Mouse (Mus musculus) embryo, embryonic 9.5 days (tissue): ENCODE data around the gene Dennd1a.
"Not testable (repeated sequence)": the region's sequence is repeated elsewhere in the genome, so short reads cannot be mapped to it uniquely, and the experiment has no call there.

Source experiments
- DNase-seq: peaks from one replicate; pipeline ENCODE4 v3.0.0-alpha.2; 2017; ENCODE audit errors: extremely low spot score

Dennd1a gene

DNA sequence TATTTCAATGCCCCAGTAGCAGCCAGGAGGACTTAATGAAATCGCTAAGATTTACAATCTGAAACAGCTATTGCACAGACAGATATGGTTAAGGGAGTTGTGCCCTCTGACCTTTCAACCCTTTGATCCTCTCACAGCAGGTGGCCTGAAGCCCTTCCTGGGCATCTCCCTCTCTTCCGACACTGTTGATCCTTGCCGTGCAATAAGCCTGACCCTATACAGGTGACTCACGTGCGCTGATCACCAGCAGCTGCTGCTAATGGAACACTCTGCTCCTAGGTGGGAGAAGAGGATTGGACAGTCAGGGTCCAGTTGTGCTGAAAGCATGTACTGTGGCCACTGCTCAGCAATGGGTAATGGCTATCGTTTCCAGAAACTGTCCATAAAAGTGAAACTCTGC lies 314.6 kb downstream of the Dennd1a start:
- DNase-seq, result no peak

GRCm38 (mm10) chr2:37971726-37972125 lies 315.5 kb downstream of the Dennd1a start:
- no peak for DNase-seq

GRCm38 (mm10) chr2:37969713-37970485 lies 317.3 kb downstream of the Dennd1a start:
- DNase-seq, result peak; percentile 30

- no peak for DNase-seq
Observed at GRCm38 (mm10) chr2:37964534-37964933, 322.7 kb downstream of the Dennd1a start.

GRCm38 (mm10) chr2:37963362-37963761 lies 323.8 kb downstream of the Dennd1a start:
- DNase-seq, result no peak

DNA sequence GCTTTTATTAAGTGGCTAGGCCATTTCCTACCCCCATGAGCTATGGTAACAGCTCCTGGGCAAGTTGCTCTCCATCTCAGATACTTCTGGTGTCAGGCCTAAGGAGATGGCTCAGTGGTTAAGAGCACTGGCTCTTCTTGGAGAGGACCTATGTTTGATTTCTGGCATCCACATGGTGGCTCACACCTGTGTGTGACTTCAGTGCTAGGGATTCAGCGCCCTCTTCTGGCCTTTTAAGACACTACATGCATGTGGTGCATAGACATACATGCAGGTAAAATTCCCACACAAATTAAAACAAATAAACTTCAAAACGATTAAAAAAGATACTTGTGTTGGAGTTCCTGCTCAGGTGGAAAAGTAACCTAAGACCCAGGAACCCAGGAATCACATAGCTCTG lies 338.8 kb downstream of the Dennd1a start:
- DNase-seq, result no peak

DNA sequence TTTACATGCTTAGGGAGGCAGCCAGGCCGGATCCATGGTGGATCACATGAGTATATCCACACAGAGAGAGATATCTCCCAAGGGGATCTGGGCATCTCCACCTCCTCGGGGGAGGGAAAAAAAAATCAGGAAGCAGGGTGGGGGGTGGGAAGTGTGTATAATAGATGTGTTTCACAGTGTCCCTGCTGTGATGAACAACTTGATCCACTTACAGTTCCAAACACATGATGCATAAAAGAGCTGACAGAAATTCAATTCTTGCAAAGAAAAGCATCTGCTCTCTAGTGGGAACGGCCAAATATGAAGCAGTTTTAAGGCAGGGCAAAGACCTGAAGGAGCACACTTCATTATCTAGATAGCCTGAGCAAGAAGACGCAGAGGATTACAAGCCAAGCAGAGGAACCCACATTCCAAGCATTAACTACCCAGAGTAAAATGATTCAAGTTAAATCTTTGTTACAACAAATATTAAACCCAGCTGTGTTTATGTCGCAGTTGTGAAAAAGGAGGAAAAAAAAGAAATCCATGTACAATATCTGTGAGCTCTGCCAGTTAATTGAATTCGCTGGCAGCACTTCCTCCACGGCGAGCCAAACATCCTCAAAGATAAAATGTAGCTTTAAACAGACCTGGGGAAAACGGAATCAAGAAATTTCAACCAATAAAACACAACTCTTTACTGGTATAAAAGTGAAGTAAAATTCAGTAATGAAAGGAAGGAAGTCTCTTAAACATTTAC lies 341.4 kb downstream of the Dennd1a start:
- no peak for DNase-seq

DNA sequence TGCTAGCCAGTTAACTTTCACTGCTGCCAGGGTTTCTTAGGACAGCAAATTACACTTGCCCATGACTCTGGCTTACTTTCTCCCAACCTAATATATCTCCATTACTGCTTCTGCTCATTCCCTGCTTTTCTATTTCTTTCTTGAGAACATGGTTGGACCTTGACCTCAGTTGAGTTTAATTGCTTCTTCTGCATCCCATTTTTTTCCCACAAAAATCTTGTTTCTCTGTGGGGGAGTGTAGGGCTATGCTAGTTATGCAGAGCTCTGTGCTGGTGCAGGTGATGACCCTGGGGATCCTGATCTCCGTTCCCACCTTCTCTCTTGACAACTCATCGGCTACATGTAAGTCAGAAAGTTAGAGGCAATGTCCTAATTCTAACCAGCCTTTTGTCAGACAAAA lies 344.3 kb downstream of the Dennd1a start:
- DNase-seq, result no peak

DNA sequence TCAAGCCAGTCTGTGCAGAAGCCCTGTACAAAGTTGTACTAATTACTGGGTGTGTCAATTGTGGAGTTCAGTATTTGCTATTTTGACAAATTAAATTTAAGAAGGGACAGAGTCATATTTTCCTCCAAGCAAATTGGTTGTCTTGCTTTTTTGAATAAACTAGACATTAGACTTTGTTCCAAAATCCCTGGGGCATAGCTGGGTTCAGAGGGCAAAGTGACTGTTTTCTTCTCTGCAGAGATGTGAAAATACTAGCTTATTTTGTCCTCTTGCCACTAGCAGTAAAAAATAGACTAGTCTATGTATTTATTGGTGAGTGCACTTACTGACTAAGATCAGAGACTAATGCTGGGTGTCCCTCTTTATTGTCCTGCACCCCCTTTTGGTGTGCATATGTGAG lies 345.4 kb downstream of the Dennd1a start:
- DNase-seq, result no peak

DNA sequence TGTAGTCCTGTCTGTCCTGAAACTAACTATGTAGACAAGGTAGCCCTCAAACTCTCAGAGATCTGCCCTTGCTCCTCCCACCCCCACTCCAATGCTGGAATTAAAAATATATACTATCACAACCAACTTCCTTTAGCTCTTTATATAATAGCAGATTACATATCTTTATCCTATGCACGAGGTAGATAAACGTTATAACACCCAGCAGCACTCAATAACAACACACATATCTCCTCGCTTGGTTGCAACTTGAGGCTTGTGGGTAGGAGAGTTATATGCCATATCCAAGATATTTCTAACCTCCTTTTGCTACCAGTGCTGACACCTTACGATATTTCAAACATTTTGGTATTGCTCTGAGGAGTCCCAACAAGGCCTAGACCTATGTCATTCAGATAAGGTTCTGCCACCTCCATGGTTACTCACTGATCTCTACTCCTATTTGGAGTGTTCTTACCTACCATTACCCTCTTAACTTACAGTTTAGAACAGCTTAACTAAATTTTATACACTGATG lies 346.3 kb downstream of the Dennd1a start:
- DNase-seq, result no peak

GRCm38 (mm10) chr2:37939997-37940396 lies 347.2 kb downstream of the Dennd1a start:
- no peak for DNase-seq

GRCm38 (mm10) chr2:37936922-37937321 lies 350.3 kb downstream of the Dennd1a start:
- not testable (repeated sequence) for DNase-seq

DNA sequence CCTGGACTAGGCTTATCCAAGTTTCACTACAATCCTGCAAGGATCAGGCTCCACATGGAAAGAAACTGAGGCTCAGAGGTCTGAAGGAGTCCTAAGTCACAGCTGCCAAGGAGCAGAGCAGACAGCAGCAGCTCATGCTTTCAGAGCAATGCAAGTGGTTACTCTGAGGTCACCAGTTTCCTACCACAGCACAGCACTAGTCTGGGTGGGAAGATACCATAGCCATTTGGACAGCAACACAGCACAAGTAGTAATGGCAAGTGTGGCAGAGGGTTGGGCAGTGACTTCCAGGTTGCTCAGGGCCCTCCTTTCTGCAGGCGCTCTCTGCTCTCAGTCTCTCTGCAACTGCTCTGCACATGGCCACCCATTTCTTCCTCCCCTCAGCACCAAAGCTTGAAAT lies 354.9 kb downstream of the Dennd1a start:
- no peak for DNase-seq

GRCm38 (mm10) chr2:37931018-37931930 lies 355.9 kb downstream of the Dennd1a start:
- peak; percentile 44 for DNase-seq

GRCm38 (mm10) chr2:37926133-37926503 lies 361.1 kb downstream of the Dennd1a start:
- no peak for DNase-seq

DNA sequence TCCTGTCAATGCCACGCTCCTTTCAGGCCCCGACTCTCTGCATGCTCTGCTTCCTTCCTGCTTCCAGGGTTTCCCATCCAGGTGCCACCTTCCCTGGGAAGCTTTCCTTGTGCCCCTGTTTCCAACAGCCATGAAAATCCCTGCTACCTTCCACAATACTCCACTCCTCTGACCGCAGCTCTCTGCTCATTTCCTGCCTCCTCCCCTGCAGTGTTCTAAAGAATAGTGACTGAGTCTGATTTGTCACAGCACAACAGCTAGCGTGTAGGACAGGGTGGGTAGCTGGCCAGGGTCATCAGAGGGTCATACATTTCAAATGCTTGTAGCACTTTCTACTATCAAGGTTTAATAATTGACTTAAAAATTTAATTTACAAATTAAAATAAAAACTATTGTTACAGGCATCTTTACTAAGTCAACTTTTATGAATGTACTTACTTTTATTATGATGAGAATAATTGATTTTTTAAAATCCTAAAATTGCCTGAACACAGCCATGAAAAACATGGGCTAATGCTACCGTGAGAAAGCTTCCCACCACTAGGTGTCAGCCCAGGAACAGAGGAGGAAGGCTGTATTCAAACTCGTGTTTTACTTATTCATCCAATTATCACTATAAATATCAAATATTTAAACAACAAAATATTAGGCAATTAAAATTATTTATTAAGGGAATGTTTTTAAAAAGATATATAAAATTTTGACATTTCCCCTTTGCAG lies 361.6 kb downstream of the Dennd1a start:
- DNase-seq, result peak; percentile 39

- peak; percentile 14 for DNase-seq
Observed at GRCm38 (mm10) chr2:37908721-37909506, 378.3 kb downstream of the Dennd1a start.

DNA sequence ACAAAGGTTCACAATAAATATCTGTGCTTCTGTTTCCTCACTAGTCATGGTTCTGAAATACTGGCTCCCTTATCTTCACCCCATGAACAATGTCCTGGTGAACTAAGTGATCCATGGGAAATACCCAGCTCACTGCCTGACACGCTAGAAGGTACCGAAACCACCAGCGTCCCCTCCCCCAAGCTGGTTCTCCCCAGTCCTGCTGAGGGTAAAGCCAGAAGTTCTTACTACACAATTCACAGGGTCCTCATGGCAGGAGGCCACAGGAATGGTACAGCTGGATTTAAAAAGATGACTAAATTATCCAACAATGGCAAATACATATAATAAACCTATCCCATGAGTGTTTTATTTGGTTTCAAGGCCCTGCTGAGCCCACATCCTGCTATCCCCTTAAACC lies 378.9 kb downstream of the Dennd1a start:
- DNase-seq, result no peak

GRCm38 (mm10) chr2:37906261-37906660 lies 380.9 kb downstream of the Dennd1a start:
- no peak for DNase-seq

GRCm38 (mm10) chr2:37903286-37903685 lies 383.9 kb downstream of the Dennd1a start:
- no peak for DNase-seq
